Mouse (Mus musculus): ENCODE measurements at regions not wholly inside any gene's neighbourhood (a gene's known extent, or its start where the extent isn't known, plus 50 kb on each side); places are given as distances from the start of the nearest gene placed in this dataset.

GRCm38 (mm10) chr1:55863113-55863512, 457.4 kb downstream of the Plcl1 start:
- TF ChIP-seq POLR2A (IDR thresholded peaks at IDR 0.05; ENCODE audit: insufficient read depth, low read depth, low read length), result no peak
- no peak for TF ChIP-seq CTCF (IDR thresholded peaks at IDR 0.05)
- TF ChIP-seq EP300 (IDR thresholded peaks at IDR 0.05; ENCODE audit: insufficient read depth, low read depth, low read length), result no peak
